Mouse (Mus musculus) midbrain, embryonic 12.5 days (tissue): ENCODE measurements around the gene Tmem141. TPM values are rescaled to one million over a fixed set of nuclear protein-coding genes. Genes with fewer than 3 reads are reported as not detected.
A peak's percentile ranks its signal among the peaks of the same experiment; 100 is the strongest.

Experiments
- ATAC-seq: fragments of 200-750 bp; cut with Nextera tagmentation; 2 replicates; pipeline ENCODE4 v1.8.0; 2017; ENCODE audit warnings: low read depth, moderate TSS enrichment, moderate library complexity; ENCODE audit not compliant: low FRiP score
- H3K27ac ChIP-seq: fragments of 300-500 bp; sonication (generic); replicated peaks from 2 replicates; pipeline ENCODE4 v1.5.1; 2016; ENCODE audit warnings: mild to moderate bottlenecking
- H3K27me3 ChIP-seq: fragments of 300-500 bp; sonication (generic); 2 replicates; pipeline ENCODE4 v1.6.1; 2016; ENCODE audit warnings: mild to moderate bottlenecking
- H3K36me3 ChIP-seq: fragments of 300-500 bp; sonication (generic); 2 replicates; pipeline ENCODE4 v1.6.1; 2016
- H3K4me1 ChIP-seq: fragments of 300-500 bp; sonication (generic); 2 replicates; pipeline ENCODE4 v1.6.1; 2016
- H3K4me2 ChIP-seq: fragments of 300-500 bp; sonication (generic); replicated peaks from 2 replicates; pipeline ENCODE4 v1.6.1; 2016; ENCODE audit warnings: mild to moderate bottlenecking, moderate library complexity
- H3K4me3 ChIP-seq: fragments of 300-500 bp; sonication (generic); 2 replicates; pipeline ENCODE4 v1.5.1; 2016; ENCODE audit warnings: mild to moderate bottlenecking
- H3K9ac ChIP-seq: fragments of 300-500 bp; sonication (generic); replicated peaks from 2 replicates; pipeline ENCODE4 v1.6.1; 2016; ENCODE audit warnings: mild to moderate bottlenecking, moderate library complexity
- H3K9me3 ChIP-seq: fragments of 300-500 bp; sonication (generic); 2 replicates; pipeline ENCODE4 v1.6.1; 2016; ENCODE audit warnings: mild to moderate bottlenecking
- WGBS: fragments of 180-500 bp; shearing (Covaris S2); methylation state at CpG from one replicate; pipeline ENCODE4 v1.1.7; 2016; 5-methylcytosine and 5-hydroxymethylcytosine counted together
- polyA plus RNA-seq: library from polyadenylated mRNA; unstranded; fragments of >200 nt; fragmentation: Nextera tagmentation; extraction: Ambion mirVana; gene quantifications from 2 replicates; pipeline ENCODE4 v1.2.1, GENCODE M21; 2016

Gene Tmem141
- polyA plus RNA-seq, 1 experiment from 2014 or later: 20.7 TPM

GRCm38 (mm10) chr2:25574579-25575431 is 47.0 kb downstream of the Tmem141 start, which contains the start of the genes Mamdc4 and Phpt1:
Gene Mamdc4 (minus strand): TSS chr2:25574845.
Gene Phpt1 (minus strand): TSS chr2:25575224.
- Histone ChIP-seq H3K27ac (peak within 1 kb of the TSS; percentile 86), H3K36me3 (peaks cover 23% of the 10 kb centered on the region), H3K9me3 (no peaks in the 10 kb centered on the region), H3K4me3 (peak within 1 kb of the TSS; percentile 58), H3K4me2 (peak within 1 kb of the TSS; percentile 94), H3K9ac (peak within 1 kb of the TSS; percentile 66), H3K27me3 (peaks cover 42% of the 10 kb centered on the region), H3K4me1 (peaks cover 48% of the 10 kb centered on the region)
- ATAC-seq: peak; percentile 98
- WGBS: under 1% methylated on average over 39 of the region's 45 CpGs

DNA sequence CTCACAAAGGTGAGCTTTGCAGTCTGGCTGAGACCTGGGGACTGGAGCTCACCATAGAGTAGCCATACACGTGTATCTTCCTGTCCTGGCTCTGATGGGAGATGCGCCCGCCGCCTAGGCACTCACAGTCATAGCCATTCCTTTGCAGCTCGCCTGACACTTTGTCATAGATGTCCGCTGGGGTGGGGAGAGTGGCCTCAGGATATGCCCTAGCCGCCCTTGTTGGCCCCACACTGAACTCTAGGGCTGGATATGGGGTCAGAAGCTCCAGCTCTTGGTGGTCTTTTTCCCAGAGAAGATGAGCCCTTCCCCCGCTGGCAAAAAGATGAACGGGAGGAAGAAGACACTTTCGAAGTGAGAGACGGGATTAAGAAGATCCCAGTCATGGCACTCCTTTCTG is 47.7 kb downstream of the Tmem141 start:
- H3K9ac ChIP-seq: peak overlapping the region; percentile 63
- 0 out of 2 replicates have a peak, but pooled peaks have one; percentile 7 for ATAC-seq
- H3K9me3 ChIP-seq: no peaks in the 10 kb centered on the region
- H3K27me3 ChIP-seq: peaks cover 36% of the 10 kb centered on the region
- H3K4me1 ChIP-seq: peaks cover 42% of the 10 kb centered on the region
- 20% methylated on average over 11 of the region's 11 CpGs for WGBS
- H3K4me2 ChIP-seq: peak overlapping the region; percentile 94
- peaks cover 30% of the 10 kb centered on the region for H3K36me3 ChIP-seq
- H3K27ac ChIP-seq: peak overlapping the region; percentile 86; the same call in 1 of the 2 replicates
- peak overlapping the region; percentile 58 for H3K4me3 ChIP-seq

GRCm38 (mm10) chr2:25573068-25573467 is 48.7 kb downstream of the Tmem141 start:
- WGBS: 93% methylated on average over 2 of the region's 2 CpGs
- Histone ChIP-seq H3K27me3 (peaks cover 25% of the 10 kb centered on the region), H3K27ac (no peak overlapping the region), H3K4me2 (0 out of 2 replicates have a peak overlapping the region, but pooled peaks have one; percentile 94), H3K9me3 (no peaks in the 10 kb centered on the region), H3K4me1 (peaks cover 36% of the 10 kb centered on the region), H3K36me3 (peaks cover 40% of the 10 kb centered on the region), H3K4me3 (peak overlapping the region; percentile 58), H3K9ac (peak overlapping the region; percentile 15; the same call in 1 of the 2 replicates)
- no peak for ATAC-seq

DNA sequence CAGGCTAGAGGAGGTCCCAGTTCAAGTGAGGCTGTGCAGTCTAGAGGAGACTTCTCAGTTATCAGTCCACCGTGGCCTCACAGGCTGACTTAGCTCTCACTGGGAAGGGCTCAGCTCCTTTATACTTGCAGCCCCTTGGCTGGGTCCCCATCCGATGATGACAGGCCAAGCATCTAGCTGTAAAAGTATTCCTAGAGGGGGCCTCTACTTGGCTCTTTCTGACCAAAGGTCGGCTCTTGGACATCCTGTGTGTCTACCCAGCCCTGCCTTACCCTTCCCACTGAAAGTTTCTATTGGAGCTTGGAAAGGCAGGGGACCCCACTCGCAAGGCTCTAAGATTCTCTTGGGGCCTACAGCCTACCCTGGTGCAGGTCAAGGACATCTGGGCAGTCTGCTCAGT is 50.6 kb downstream of the Tmem141 start:
- Histone ChIP-seq H3K27ac (no peak overlapping the region), H3K4me2 (no peak overlapping the region), H3K4me1 (peaks cover 26% of the 10 kb centered on the region), H3K9ac (no peak overlapping the region), H3K9me3 (no peaks in the 10 kb centered on the region), H3K27me3 (peaks cover 7% of the 10 kb centered on the region), H3K36me3 (peaks cover 53% of the 10 kb centered on the region), H3K4me3 (no peak overlapping the region)
- 99% methylated on average over 4 of the region's 4 CpGs for WGBS
- no peak for ATAC-seq

Other genes with a start within 250 kb of the Tmem141 start
- gene Sapcd2, start 249.7 kb downstream of the Tmem141 start, polyA plus RNA-seq: 52.1 and 52.3 TPM in 2 replicates
- 0.20 TPM in 2 replicates for gene Entpd2, start 226.1 kb downstream of the Tmem141 start, polyA plus RNA-seq
- 216 and 221 TPM in 2 replicates for gene Npdc1, start 222.7 kb downstream of the Tmem141 start, polyA plus RNA-seq
- gene Fut7, start 198.7 kb downstream of the Tmem141 start, polyA plus RNA-seq: 0.09 TPM in 1 of 2 replicates, not detected in the other
- 9.4 and 10.3 TPM in 2 replicates for gene Abca2, start 193.3 kb downstream of the Tmem141 start, polyA plus RNA-seq
- gene Clic3, start 165.2 kb downstream of the Tmem141 start, polyA plus RNA-seq: 2.5 and 2.9 TPM in 2 replicates
- gene Paxx, start 160.9 kb downstream of the Tmem141 start, polyA plus RNA-seq: 42.9 and 48.6 TPM in 2 replicates
- gene Ptgds, start 152.0 kb downstream of the Tmem141 start, polyA plus RNA-seq: 1.5 and 1.8 TPM in 2 replicates
- not detected in 2 replicates for gene Lcn12, start 128.1 kb downstream of the Tmem141 start, polyA plus RNA-seq
- 104 and 112 TPM in 2 replicates for gene Fbxw5, start 121.3 kb downstream of the Tmem141 start, polyA plus RNA-seq
- gene C8g, start 120.3 kb downstream of the Tmem141 start, polyA plus RNA-seq: 5.1 and 5.3 TPM in 2 replicates
- gene Traf2, start 75.1 kb downstream of the Tmem141 start, polyA plus RNA-seq: 32.3 and 32.4 TPM in 2 replicates
- gene Edf1, start 64.2 kb downstream of the Tmem141 start, polyA plus RNA-seq: 362 and 366 TPM in 2 replicates
- 5.1 and 7.2 TPM in 2 replicates for gene Mamdc4, start 47.2 kb downstream of the Tmem141 start, polyA plus RNA-seq
- gene Phpt1, start 46.8 kb downstream of the Tmem141 start, polyA plus RNA-seq: 166 and 173 TPM in 2 replicates
- gene Ajm1, start 40.2 kb downstream of the Tmem141 start, polyA plus RNA-seq: 1.8 and 1.9 TPM in 2 replicates
- gene Rabl6, start 13.5 kb downstream of the Tmem141 start, polyA plus RNA-seq: 69.3 and 71.0 TPM in 2 replicates
- gene Ccdc183, start 4.3 kb downstream of the Tmem141 start, polyA plus RNA-seq: 0.20 and 0.36 TPM in 2 replicates
- gene Fcna, start 6.0 kb upstream of the Tmem141 start, polyA plus RNA-seq: 1.6 and 2.2 TPM in 2 replicates
- gene Lcn8, start 31.1 kb upstream of the Tmem141 start, polyA plus RNA-seq: not detected in 2 replicates
- not detected in 2 replicates for gene Lcn5, start 35.9 kb upstream of the Tmem141 start, polyA plus RNA-seq
- gene Lcn6, start 54.8 kb upstream of the Tmem141 start, polyA plus RNA-seq: not detected in 2 replicates
- gene Lcn10, start 60.7 kb upstream of the Tmem141 start, polyA plus RNA-seq: not detected in 2 replicates
- gene Obp2a, start 78.0 kb upstream of the Tmem141 start, polyA plus RNA-seq: not detected in 2 replicates
- 76.1 and 78.5 TPM in 2 replicates for gene Bmyc, start 84.7 kb upstream of the Tmem141 start, polyA plus RNA-seq
- gene Obp2b, start 115.0 kb upstream of the Tmem141 start, polyA plus RNA-seq: not detected in 2 replicates
- gene Lcn3, start 143.6 kb upstream of the Tmem141 start, polyA plus RNA-seq: not detected in 2 replicates
- gene Lcn11, start 155.0 kb upstream of the Tmem141 start, polyA plus RNA-seq: not detected in 2 replicates
- gene Gm13539, start 160.3 kb upstream of the Tmem141 start, polyA plus RNA-seq: not detected in 2 replicates
- gene Glt6d1, start 193.8 kb upstream of the Tmem141 start, polyA plus RNA-seq: not detected in 2 replicates
- not detected in 2 replicates for gene Lcn9, start 201.1 kb upstream of the Tmem141 start, polyA plus RNA-seq
- not detected in 2 replicates for gene Sohlh1, start 225.2 kb upstream of the Tmem141 start, polyA plus RNA-seq
- gene Kcnt1, start 241.7 kb upstream of the Tmem141 start, polyA plus RNA-seq: 2.4 TPM in 2 replicates